Mouse (Mus musculus): ENCODE results near the gene Defa35.
"Not testable (repeated sequence)": the region's sequence is repeated elsewhere in the genome, so short reads cannot be mapped to it uniquely, and the experiment has no call there.

The Defa35 gene

DNA sequence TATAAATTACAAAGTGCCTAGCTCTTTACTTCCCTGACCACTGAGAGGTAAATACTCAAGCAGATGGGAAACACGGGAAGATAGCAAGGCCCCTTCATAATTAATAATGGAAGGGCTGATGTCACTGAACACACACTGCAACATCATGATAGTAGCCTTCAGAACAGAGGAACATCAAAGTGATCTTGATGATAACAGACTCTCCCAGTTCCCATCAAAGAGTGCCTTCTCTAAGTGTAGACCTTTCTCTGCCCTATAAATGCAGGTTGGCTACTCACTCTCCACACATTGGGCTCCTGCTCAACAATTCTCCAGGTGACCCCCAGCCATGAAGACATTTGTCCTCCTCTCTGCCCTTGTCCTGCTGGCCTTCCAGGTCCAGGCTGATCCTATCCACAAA lies at the start of gene Defa35:
Gene Defa35, plus strand, starts transcription at position 301 of the 400 bp plus-strand sequence.
- not testable (repeated sequence) for DNase-seq (ENCODE audit: low spot score)

DNA sequence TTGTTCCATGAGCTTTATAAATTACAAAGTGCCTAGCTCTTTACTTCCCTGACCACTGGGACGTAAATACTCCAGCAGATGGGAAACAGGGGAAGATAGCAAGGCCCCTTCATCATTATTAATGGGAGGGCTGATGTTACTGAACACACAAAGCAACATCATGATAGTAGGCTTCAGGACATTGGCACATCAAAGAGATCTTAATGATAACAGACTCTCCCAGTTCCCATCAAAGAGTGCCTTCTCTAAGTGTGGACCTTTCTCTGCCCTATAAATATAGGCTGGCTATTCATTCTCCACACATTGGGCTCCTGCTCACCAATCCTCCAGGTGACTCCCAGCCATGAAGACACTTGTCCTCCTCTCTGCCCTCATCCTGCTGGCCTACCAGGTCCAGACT lies 39.6 kb upstream of the Defa35 start, which contains the start of gene Defa21:
Gene Defa21, plus strand, starts transcription at position 301 of the 400 bp plus-strand sequence.
- not testable (repeated sequence) for DNase-seq (ENCODE audit: low spot score)

DNA sequence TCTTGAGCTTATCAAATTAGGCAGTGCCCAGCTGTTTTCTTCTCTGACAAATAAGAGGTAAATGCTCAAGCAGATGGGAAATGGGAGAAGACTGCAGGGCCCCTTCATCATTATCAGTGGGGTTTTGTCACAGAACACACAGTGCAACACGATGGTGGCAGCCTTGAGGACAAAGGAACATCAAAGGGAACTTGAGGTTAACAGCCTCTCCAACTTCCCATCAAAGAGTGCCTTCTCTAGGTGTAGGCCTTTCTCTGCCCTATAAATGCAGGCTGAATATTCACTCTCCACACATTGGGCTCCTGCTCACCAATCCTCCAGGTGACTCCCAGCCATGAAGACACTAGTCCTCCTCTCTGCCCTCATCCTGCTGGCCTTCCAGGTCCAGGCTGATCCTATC lies 10.1 kb upstream of the Defa35 start, which contains the start of gene Defa23:
Gene Defa23, plus strand, starts transcription at position 301 of the 400 bp plus-strand sequence.
- DNase-seq (ENCODE audit: low spot score), result not testable (repeated sequence)

DNA sequence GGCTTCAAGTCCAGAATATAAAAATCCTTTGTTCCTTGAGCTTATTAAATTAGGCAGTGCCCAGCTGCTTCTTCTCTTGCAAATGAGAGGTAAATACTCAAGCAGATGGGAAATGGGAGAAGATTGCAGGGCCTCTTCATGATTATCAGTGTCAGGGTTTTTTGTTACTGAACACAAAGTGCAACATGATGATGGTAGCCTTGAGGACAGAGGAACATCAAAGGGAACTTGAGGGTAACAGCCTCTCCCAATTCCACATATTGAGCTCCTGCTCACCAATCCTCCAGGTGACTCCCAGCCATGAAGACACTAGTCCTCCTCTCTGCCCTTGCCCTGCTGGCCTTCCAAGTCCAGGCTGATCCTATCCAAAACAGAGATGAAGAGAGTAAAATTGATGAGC lies 19.3 kb downstream of the Defa35 start, which contains the start of gene Defa25:
Gene Defa25, plus strand, starts transcription at position 301 of the 400 bp plus-strand sequence.
- DNase-seq (ENCODE audit: low spot score), result not testable (repeated sequence)

DNA sequence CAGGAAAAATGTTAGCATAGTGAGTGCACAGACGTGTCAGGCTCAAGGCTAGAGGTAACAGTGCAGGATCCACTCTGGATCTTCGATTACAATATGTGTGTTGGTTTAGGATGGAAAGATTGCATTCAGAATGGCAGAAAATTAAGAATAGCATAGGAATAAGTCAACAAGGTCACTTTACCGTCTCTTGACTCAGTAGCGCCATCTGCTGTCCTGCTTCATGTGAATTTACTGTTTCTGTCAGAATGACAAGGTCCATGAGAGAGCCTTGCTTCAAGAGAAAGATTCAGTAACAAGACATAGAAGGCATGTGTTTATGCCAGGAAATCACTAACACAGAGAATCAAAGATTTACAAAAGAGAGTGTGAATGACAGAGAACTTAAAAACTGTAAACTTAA lies 28.3 kb downstream of the Defa35 start:
- peak; percentile 17 for DNase-seq (ENCODE audit: low spot score)

DNA sequence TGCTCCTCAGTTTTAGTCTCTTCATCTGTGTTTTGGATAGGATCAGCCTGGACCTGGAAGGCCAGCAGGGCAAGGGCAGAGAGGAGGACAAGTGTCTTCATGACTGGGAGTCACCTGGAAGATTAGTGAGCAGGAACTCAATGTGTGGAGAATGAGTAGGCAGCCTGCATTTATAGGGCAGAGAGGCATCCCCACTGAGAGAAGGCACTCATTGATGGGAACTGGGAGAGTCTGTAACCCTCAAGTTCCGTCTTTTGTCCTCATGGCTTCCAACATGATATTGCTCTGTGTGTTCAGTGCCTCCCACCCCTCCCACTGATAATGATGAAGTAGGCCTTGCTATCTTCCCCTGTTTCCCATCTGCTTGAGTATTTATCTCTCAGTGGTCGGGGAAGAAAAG lies 31.1 kb downstream of the Defa35 start, which contains the start of gene Gm14851:
Gene Gm14851, minus strand, starts transcription at position 101 of the 400 bp plus-strand sequence.
- not testable (repeated sequence) for DNase-seq (ENCODE audit: low spot score)
